ENCODE assay signal across 7 mouse cellular contexts in the genomic region with DNA sequence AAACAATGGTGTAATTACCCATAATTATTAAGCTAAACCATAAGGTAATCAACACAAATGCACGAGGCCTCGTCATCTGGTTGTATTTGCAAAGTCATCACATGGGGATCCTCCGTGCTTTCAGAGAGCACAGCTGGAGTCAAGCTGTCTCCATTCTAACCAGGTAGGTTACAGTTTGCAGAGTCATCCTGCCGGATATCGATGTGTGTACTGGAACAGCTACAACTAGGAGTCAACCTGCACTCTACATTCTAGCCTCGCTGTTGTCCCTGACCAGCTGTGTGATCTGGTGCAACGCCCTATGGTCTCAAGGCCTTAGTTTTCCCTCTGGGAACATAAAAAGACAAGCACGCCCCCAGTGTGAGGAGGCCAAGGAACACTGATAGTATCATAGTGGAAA. TPM values are rescaled to one million over a fixed set of nuclear protein-coding genes. Genes with fewer than 3 reads are reported as not detected.
DNase-seq lines count a peak whose midpoint lies in the region; ATAC-seq lines count a peak whose summit lies in the region.

No protein-coding gene starts in this region.

- no peaks in the 10 kb centered on the region for H3K4me1 ChIP-seq in liver, embryonic 11.5 days (replicated peaks; ENCODE audit: control insufficient read depth, insufficient read depth, low read length)
- no peaks in the 10 kb centered on the region; the same call in 1 of the 2 replicates for H3K4me1 ChIP-seq in embryonic facial prominence, embryonic 12.5 days
- H3K4me1 ChIP-seq in hindbrain, embryonic 15.5 days (replicated peaks), result peaks cover 18% of the 10 kb centered on the region
- H3K4me1 ChIP-seq in neural tube, embryonic 14.5 days (ENCODE audit: control insufficient read depth, insufficient read depth, low read length), result peaks cover 6% of the 10 kb centered on the region; the same call in 1 of the 2 replicates

- DNase-seq in liver, result peak; percentile 7
- no peak for DNase-seq in liver, embryonic 11.5 days (ENCODE audit: low spot score)
- DNase-seq in lung, postnatal 14 days, result no peak
- no peak for DNase-seq in retina, postnatal 1 day

- H3K27ac ChIP-seq in liver, embryonic 11.5 days (ENCODE audit: low read depth, low read length), result no peak overlapping the region
- H3K27ac ChIP-seq in embryonic facial prominence, embryonic 12.5 days, result no peak overlapping the region
- H3K27ac ChIP-seq in hindbrain, embryonic 15.5 days (replicated peaks), result no peak overlapping the region
- H3K27ac ChIP-seq in neural tube, embryonic 14.5 days (ENCODE audit: low read depth, low read length), result no peak overlapping the region

- ATAC-seq in liver, embryonic 11.5 days (replicated peaks; ENCODE audit: low FRiP score), result no peak
- ATAC-seq in embryonic facial prominence, embryonic 12.5 days (ENCODE audit: insufficient number of reproducible peaks, insufficient read depth, low FRiP score, low TSS enrichment), result no peak
- ATAC-seq in hindbrain, embryonic 15.5 days (ENCODE audit: low FRiP score, low read depth), result no peak
- ATAC-seq in neural tube, embryonic 14.5 days (ENCODE audit: low read depth), result no peak

- H3K4me3 ChIP-seq in liver, embryonic 11.5 days (ENCODE audit: low read depth, low read length), result no peak overlapping the region
- H3K4me3 ChIP-seq in embryonic facial prominence, embryonic 12.5 days, result peak overlapping the region; percentile 62
- H3K4me3 ChIP-seq in hindbrain, embryonic 15.5 days, result peak overlapping the region; percentile 69
- peak overlapping the region; percentile 55; the same call in 1 of the 2 replicates for H3K4me3 ChIP-seq in neural tube, embryonic 14.5 days (ENCODE audit: low read depth, low read length)

- no peaks in the 10 kb centered on the region for H3K27me3 ChIP-seq in liver, embryonic 11.5 days (replicated peaks; ENCODE audit: control insufficient read depth, insufficient read depth, low read length)
- no peaks in the 10 kb centered on the region for H3K27me3 ChIP-seq in embryonic facial prominence, embryonic 12.5 days
- no peaks in the 10 kb centered on the region for H3K27me3 ChIP-seq in hindbrain, embryonic 15.5 days
- H3K27me3 ChIP-seq in neural tube, embryonic 14.5 days (ENCODE audit: control insufficient read depth, insufficient read depth, low read length), result no peaks in the 10 kb centered on the region

- H3K9me3 ChIP-seq in liver, embryonic 11.5 days (ENCODE audit: control insufficient read depth, low read length), result no peaks in the 10 kb centered on the region
- no peaks in the 10 kb centered on the region for H3K9me3 ChIP-seq in embryonic facial prominence, embryonic 12.5 days
- H3K9me3 ChIP-seq in hindbrain, embryonic 15.5 days, result no peaks in the 10 kb centered on the region
- H3K9me3 ChIP-seq in neural tube, embryonic 14.5 days (ENCODE audit: control insufficient read depth, low read length), result no peaks in the 10 kb centered on the region

- H3K9ac ChIP-seq in liver, embryonic 11.5 days (ENCODE audit: low read depth, low read length), result no peak overlapping the region
- H3K9ac ChIP-seq in embryonic facial prominence, embryonic 12.5 days, result no peak overlapping the region
- no peak overlapping the region for H3K9ac ChIP-seq in hindbrain, embryonic 15.5 days
- no peak overlapping the region for H3K9ac ChIP-seq in neural tube, embryonic 14.5 days (replicated peaks; ENCODE audit: low read depth, low read length)

- no peaks in the 10 kb centered on the region for H3K36me3 ChIP-seq in liver, embryonic 11.5 days (ENCODE audit: control insufficient read depth, insufficient read depth, low read length)
- H3K36me3 ChIP-seq in embryonic facial prominence, embryonic 12.5 days, result peaks cover 9% of the 10 kb centered on the region; the same call in 1 of the 2 replicates
- H3K36me3 ChIP-seq in hindbrain, embryonic 15.5 days, result peaks cover 20% of the 10 kb centered on the region
- H3K36me3 ChIP-seq in neural tube, embryonic 14.5 days (ENCODE audit: control insufficient read depth, insufficient read depth, low read length), result 0 out of 2 replicates have a peak, but pooled peaks cover 6% of the 10 kb centered on the region

- H3K4me2 ChIP-seq in liver, embryonic 11.5 days, result no peak overlapping the region
- peak overlapping the region; percentile 52 for H3K4me2 ChIP-seq in embryonic facial prominence, embryonic 12.5 days (replicated peaks)
- peak overlapping the region; percentile 65 for H3K4me2 ChIP-seq in hindbrain, embryonic 15.5 days
- H3K4me2 ChIP-seq in neural tube, embryonic 14.5 days (ENCODE audit: low read depth, low read length), result peak overlapping the region; percentile 57

- WGBS in liver, embryonic 11.5 days, result 71% methylated on average over 8 of the region's 8 CpGs
- WGBS in embryonic facial prominence, embryonic 12.5 days, result 54% methylated on average over 8 of the region's 8 CpGs
- 57% methylated on average over 8 of the region's 8 CpGs for WGBS in hindbrain, embryonic 15.5 days
- WGBS in neural tube, embryonic 14.5 days, result 57% methylated on average over 8 of the region's 8 CpGs

RNA-seq across cellular contexts. Expression of gene Pgrmc1, which starts 2.1 kb away (rescaled TPM):
- 150 and 158 TPM in 2 replicates for polyA plus RNA-seq in liver, embryonic 11.5 days (2014; fragmentation: Nextera tagmentation; extraction: Ambion mirVana)
- polyA plus RNA-seq in embryonic facial prominence, embryonic 12.5 days (2016; fragmentation: Nextera tagmentation; extraction: Ambion mirVana), result 343 and 364 TPM in 2 replicates
- 607 and 612 TPM in 2 replicates for polyA plus RNA-seq in hindbrain, embryonic 15.5 days (2015; fragmentation: Nextera tagmentation; extraction: Ambion mirVana)
- polyA plus RNA-seq in neural tube, embryonic 14.5 days (2014; fragmentation: Nextera tagmentation; extraction: Ambion mirVana), result 599 and 623 TPM in 2 replicates

RNA-seq across cellular contexts. Expression of gene Akap17b, which starts 45.1 kb away (rescaled TPM):
- polyA plus RNA-seq in liver, embryonic 11.5 days (2014; fragmentation: Nextera tagmentation; extraction: Ambion mirVana), result 1.5 and 1.6 TPM in 2 replicates
- 2.7 and 3.1 TPM in 2 replicates for polyA plus RNA-seq in embryonic facial prominence, embryonic 12.5 days (2016; fragmentation: Nextera tagmentation; extraction: Ambion mirVana)
- 6.1 and 6.3 TPM in 2 replicates for polyA plus RNA-seq in hindbrain, embryonic 15.5 days (2015; fragmentation: Nextera tagmentation; extraction: Ambion mirVana)
- 7.3 and 8.0 TPM in 2 replicates for polyA plus RNA-seq in neural tube, embryonic 14.5 days (2014; fragmentation: Nextera tagmentation; extraction: Ambion mirVana)
